Mouse (Mus musculus): ENCODE results near the gene Lsm4. TPM values are rescaled to one million over a fixed set of nuclear protein-coding genes. Genes with fewer than 3 reads are reported as not detected.

Lsm4 gene
- polyA plus RNA-seq, 1 experiment from 2014 or later = 355 TPM

- peak; percentile 79 for DNase-seq (ENCODE audit: low spot score)
- H3K36me3 ChIP-seq = peaks cover 23% of the 10 kb centered on the region
- H3K4me1 ChIP-seq = peaks cover 55% of the 10 kb centered on the region
- 0% methylated on average over 89 of the region's 89 CpGs for WGBS
- peaks cover 21% of the 10 kb centered on the region for H3K27me3 ChIP-seq (ENCODE audit: low read depth, poor library complexity, severe bottlenecking)
- peak overlapping the region; percentile 98 for H3K4me3 ChIP-seq
- H3K27ac ChIP-seq (replicated peaks) = peak overlapping the region; percentile 99
- no peaks in the 10 kb centered on the region for H3K9me3 ChIP-seq (replicated peaks)
Observed at GRCm38 (mm10) chr8:70699116-70699833, 26.2 kb downstream of the Lsm4 start.

- H3K27me3 ChIP-seq (ENCODE audit: low read depth, poor library complexity, severe bottlenecking) = peaks cover 15% of the 10 kb centered on the region
- H3K4me1 ChIP-seq = peaks cover 55% of the 10 kb centered on the region
- peak overlapping the region; percentile 99 for H3K27ac ChIP-seq (replicated peaks)
- DNase-seq (ENCODE audit: low spot score) = peak; percentile 86
- under 1% methylated on average over 59 of the region's 59 CpGs for WGBS
- peak overlapping the region; percentile 98 for H3K4me3 ChIP-seq
- no peaks in the 10 kb centered on the region for H3K9me3 ChIP-seq (replicated peaks)
- H3K36me3 ChIP-seq = peaks cover 23% of the 10 kb centered on the region
Observed at GRCm38 (mm10) chr8:70699834-70700554, 26.9 kb downstream of the Lsm4 start.

- Histone ChIP-seq H3K27ac (replicated peaks) (peak overlapping the region; percentile 99), H3K27me3 (ENCODE audit: low read depth, poor library complexity, severe bottlenecking) (peaks cover 10% of the 10 kb centered on the region), H3K9me3 (replicated peaks) (no peaks in the 10 kb centered on the region), H3K4me3 (peak overlapping the region; percentile 98), H3K4me1 (peaks cover 49% of the 10 kb centered on the region), H3K36me3 (peaks cover 23% of the 10 kb centered on the region)
- under 1% methylated on average over 20 of the region's 20 CpGs for WGBS
- peak; percentile 90 for DNase-seq (ENCODE audit: low spot score)
Observed at GRCm38 (mm10) chr8:70700555-70700922, 27.5 kb downstream of the Lsm4 start.

GRCm38 (mm10) chr8:70701048-70701981 lies 28.3 kb downstream of the Lsm4 start:
- Histone ChIP-seq H3K9me3 (replicated peaks) (no peaks in the 10 kb centered on the region), H3K27ac (replicated peaks) (peak overlapping the region; percentile 99), H3K4me1 (peaks cover 42% of the 10 kb centered on the region), H3K27me3 (ENCODE audit: low read depth, poor library complexity, severe bottlenecking) (peaks cover 2% of the 10 kb centered on the region), H3K4me3 (peak overlapping the region; percentile 98), H3K36me3 (peaks cover 23% of the 10 kb centered on the region)
- peak; percentile 34 for DNase-seq (ENCODE audit: low spot score)
- WGBS = 60% methylated on average over 10 of the region's 10 CpGs

- no peaks in the 10 kb centered on the region for H3K9me3 ChIP-seq (replicated peaks)
- H3K4me3 ChIP-seq = peak overlapping the region; percentile 98; the same call in 1 of the 2 replicates
- no peak overlapping the region for H3K27ac ChIP-seq (replicated peaks)
- WGBS = 82% methylated on average over 2 of the region's 2 CpGs
- DNase-seq (ENCODE audit: low spot score) = no peak
- H3K4me1 ChIP-seq = peaks cover 33% of the 10 kb centered on the region
- peaks cover 23% of the 10 kb centered on the region for H3K36me3 ChIP-seq
- no peaks in the 10 kb centered on the region for H3K27me3 ChIP-seq (ENCODE audit: low read depth, poor library complexity, severe bottlenecking)
Observed at GRCm38 (mm10) chr8:70701982-70702841, 29.2 kb downstream of the Lsm4 start.

- no peaks in the 10 kb centered on the region for H3K9me3 ChIP-seq (replicated peaks)
- peaks cover 23% of the 10 kb centered on the region for H3K36me3 ChIP-seq
- peaks cover 27% of the 10 kb centered on the region for H3K4me1 ChIP-seq
- H3K27me3 ChIP-seq (ENCODE audit: low read depth, poor library complexity, severe bottlenecking) = no peaks in the 10 kb centered on the region
- no peak overlapping the region for H3K4me3 ChIP-seq
- WGBS = 92% methylated on average over 3 of the region's 3 CpGs
- no peak overlapping the region for H3K27ac ChIP-seq (replicated peaks)
- DNase-seq (ENCODE audit: low spot score) = no peak
Observed at GRCm38 (mm10) chr8:70702842-70703182, 29.8 kb downstream of the Lsm4 start.

- no peaks in the 10 kb centered on the region for H3K9me3 ChIP-seq (replicated peaks)
Observed at GRCm38 (mm10) chr8:70703287-70703686, 30.2 kb downstream of the Lsm4 start, which contains the start of gene Iqcn. Gene Iqcn, plus strand, starts transcription at chr8:70703457.

GRCm38 (mm10) chr8:70708281-70708680 lies 35.2 kb downstream of the Lsm4 start:
- H3K36me3 ChIP-seq = peaks cover 8% of the 10 kb centered on the region; the same call in 1 of the 2 replicates
- no peak for DNase-seq (ENCODE audit: low spot score)
- 90% methylated on average over 14 of the region's 14 CpGs for WGBS

More at GRCm38 (mm10) chr8:70703287-70703686, 30.2 kb downstream of the Lsm4 start, which contains the start of gene Iqcn:
- no peak within 1 kb of the TSS for H3K27ac ChIP-seq (replicated peaks)
- DNase-seq (ENCODE audit: low spot score) = no peak
- H3K36me3 ChIP-seq = peaks cover 23% of the 10 kb centered on the region
- peaks cover 22% of the 10 kb centered on the region for H3K4me1 ChIP-seq
- WGBS = 100% methylated on average over 3 of the region's 3 CpGs
- H3K4me3 ChIP-seq = peak within 1 kb of the TSS; percentile 12; the same call in 1 of the 2 replicates
- H3K27me3 ChIP-seq (ENCODE audit: low read depth, poor library complexity, severe bottlenecking) = no peaks in the 10 kb centered on the region

GRCm38 (mm10) chr8:70709794-70710193 lies 36.7 kb downstream of the Lsm4 start:
- no peak overlapping the region for H3K27ac ChIP-seq (replicated peaks)
- H3K9me3 ChIP-seq (replicated peaks) = no peaks in the 10 kb centered on the region
- no peak overlapping the region for H3K4me3 ChIP-seq
- 94% methylated on average over 9 of the region's 9 CpGs for WGBS
- no peak for DNase-seq (ENCODE audit: low spot score)
- peaks cover 11% of the 10 kb centered on the region for H3K4me1 ChIP-seq
- H3K36me3 ChIP-seq = no peaks in the 10 kb centered on the region
- no peaks in the 10 kb centered on the region for H3K27me3 ChIP-seq (ENCODE audit: low read depth, poor library complexity, severe bottlenecking)

More at GRCm38 (mm10) chr8:70708281-70708680, 35.2 kb downstream of the Lsm4 start:
- Histone ChIP-seq H3K4me1 (peaks cover 5% of the 10 kb centered on the region; the same call in 1 of the 2 replicates), H3K9me3 (replicated peaks) (no peaks in the 10 kb centered on the region), H3K27me3 (ENCODE audit: low read depth, poor library complexity, severe bottlenecking) (no peaks in the 10 kb centered on the region), H3K27ac (replicated peaks) (no peak overlapping the region), H3K4me3 (no peak overlapping the region)

GRCm38 (mm10) chr8:70710296-70710695 lies 37.2 kb downstream of the Lsm4 start:
- peaks cover 11% of the 10 kb centered on the region for H3K4me1 ChIP-seq
- no peak overlapping the region for H3K4me3 ChIP-seq
- no peaks in the 10 kb centered on the region for H3K36me3 ChIP-seq
- no peaks in the 10 kb centered on the region for H3K27me3 ChIP-seq (ENCODE audit: low read depth, poor library complexity, severe bottlenecking)
- 91% methylated on average over 1 of the region's 1 CpGs for WGBS
- H3K9me3 ChIP-seq (replicated peaks) = no peaks in the 10 kb centered on the region
- DNase-seq (ENCODE audit: low spot score) = no peak
- H3K27ac ChIP-seq (replicated peaks) = no peak overlapping the region

GRCm38 (mm10) chr8:70711041-70711440 lies 38.0 kb downstream of the Lsm4 start:
- peaks cover 11% of the 10 kb centered on the region for H3K4me1 ChIP-seq
- no peaks in the 10 kb centered on the region for H3K27me3 ChIP-seq (ENCODE audit: low read depth, poor library complexity, severe bottlenecking)
- H3K36me3 ChIP-seq = no peaks in the 10 kb centered on the region
- DNase-seq (ENCODE audit: low spot score) = no peak
- no peak overlapping the region for H3K4me3 ChIP-seq
- 88% methylated on average over 11 of the region's 11 CpGs for WGBS
- H3K27ac ChIP-seq (replicated peaks) = no peak overlapping the region
- no peaks in the 10 kb centered on the region for H3K9me3 ChIP-seq (replicated peaks)
